Mouse (Mus musculus) left cerebral cortex, postnatal 25 days (tissue): ENCODE data around the gene Fosb. TPM values are rescaled to one million over a fixed set of nuclear protein-coding genes. Genes with fewer than 3 reads are reported as not detected.

Experiments used
- DNase-seq, 2 experiments: peaks; one replicate each; pipeline ENCODE4 v3.0.0; 2022; ENCODE audit warnings: low spot score in 2 of 2, mixed read lengths in 1 of 2
- intact Hi-C: fragments of 180-260 bp; cut with DNase I; formaldehyde crosslinking; loops from one replicate; pipeline ENCODE4 v1.15.1; 2025
- total RNA-seq, 2 experiments: library from RNA; stranded (reverse); gene quantifications; 2 replicates each; pipeline ENCODE4 v1.2.3; 2021

Fosb gene
- total RNA-seq, 2 experiments from 2014 or later: 21.0 to 26.0 TPM

DNA sequence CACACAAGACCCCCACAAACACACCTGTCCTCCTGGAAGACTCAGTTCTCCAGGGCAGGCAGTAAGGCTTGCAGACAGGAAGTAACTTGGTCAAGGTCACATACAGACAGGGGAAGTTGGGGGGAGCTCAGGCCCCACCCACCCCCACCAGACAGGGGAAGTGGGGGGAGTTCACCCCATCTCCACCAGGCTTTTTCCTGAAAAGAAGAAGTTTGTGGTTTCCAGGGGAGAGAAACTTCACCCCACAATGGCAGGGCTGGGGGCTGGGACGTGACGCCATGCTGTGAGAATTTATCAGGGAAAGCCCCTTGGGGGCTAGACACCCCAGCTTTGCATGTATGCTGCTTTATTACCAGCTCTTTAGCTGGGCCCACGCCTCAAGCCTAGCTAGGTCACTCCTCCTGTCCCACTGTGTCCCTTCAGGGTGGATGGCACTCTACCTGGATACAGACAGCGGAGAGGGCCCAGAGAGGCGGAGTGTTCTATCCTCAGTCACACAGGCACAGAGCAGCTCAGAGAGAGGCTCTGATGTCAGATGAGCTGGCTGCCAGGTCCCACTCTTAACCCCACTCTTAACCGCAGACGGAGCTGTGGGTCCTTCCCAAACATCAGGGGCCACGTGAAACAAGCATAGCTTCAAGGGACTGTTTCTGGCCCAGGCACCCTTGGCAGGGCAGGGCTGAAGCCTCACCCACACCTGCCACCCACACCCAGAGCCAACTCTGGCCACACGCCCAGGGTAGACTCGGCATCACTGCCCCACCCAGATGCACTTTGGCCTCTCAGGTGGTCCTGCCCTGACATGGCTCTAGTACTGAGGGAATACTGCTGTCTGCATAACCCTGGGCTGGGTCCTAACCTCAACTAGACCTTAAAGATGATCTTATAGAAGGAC lies 43.7 kb downstream of the Fosb start:
- intact Hi-C loops: no loop called here
- peak in 1 of 2 experiments; percentile 44 for DNase-seq

DNA sequence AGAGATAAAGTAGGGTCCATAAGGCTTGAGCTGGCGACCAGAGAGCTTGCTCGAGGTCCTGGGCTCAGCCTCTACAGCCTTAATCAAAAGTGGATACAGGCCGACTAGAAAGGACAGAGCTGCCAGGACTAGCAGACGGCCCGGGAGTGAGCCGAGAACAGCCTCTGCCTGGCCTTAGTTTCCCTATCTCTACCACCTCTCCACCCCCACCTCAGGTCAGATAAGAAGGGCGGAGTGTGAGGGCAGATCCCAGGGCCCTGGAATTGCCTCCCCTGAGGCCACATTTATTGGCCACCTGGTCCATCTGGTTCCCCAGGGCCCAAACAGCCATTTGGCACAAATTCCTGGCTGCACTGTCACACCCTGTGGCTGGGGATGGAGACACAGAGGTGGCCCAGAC lies 44.7 kb downstream of the Fosb start:
- DNase-seq: no peak
- intact Hi-C loops: no loop called here

DNA sequence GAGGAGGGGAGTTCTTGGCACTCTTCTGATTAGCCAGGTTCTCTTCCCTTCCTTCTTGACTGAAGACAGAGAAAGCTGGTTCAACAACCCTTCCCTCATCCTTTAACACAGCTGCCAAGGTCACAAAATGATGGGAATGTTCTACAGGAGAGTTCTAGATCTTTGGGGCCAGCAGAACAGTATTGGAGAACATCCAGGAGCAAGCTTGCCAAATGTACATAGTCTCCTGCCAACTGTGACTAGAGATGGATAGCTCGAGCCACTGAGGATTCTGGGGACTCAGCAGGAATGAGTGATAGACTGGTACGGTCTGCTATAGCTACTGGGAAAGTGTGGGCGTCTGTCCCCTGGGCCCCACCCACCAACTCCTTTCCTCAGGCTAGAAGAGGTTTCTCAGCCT lies 51.5 kb downstream of the Fosb start:
- DNase-seq: peak in 1 of 2 experiments; percentile 20
- intact Hi-C loops: no loop called here

DNA sequence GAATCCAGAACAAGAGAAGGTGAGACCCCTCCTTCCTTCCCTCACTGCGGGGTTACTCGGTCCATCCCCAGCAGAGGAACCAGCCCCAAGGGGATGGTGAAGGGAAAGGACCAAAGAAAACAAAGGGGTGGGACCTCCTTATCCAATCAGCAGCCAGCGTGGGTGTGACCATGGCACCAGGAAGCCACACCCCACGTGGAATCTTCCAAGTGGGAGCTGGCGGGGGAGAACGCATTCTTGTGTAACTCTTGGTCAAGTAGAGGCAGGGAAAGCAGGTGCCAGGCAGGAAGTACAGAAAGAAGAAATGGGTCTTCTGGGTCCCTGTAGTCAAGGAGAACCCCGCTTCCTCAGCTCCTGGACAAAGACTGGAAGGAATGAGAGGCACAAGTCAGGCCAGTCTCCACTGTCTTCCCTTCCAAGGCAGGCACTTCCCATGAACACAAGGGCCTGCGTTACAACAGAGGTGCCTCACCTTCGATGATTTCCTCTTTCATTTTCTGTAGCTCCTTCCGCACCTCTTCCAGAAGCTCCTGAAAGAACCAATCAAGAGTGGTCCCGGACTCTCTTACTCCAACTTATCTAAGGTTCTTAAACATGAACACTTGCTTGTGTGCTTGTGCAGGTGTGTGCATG lies 52.3 kb downstream of the Fosb start:
- peak; percentile 52 to 57 for DNase-seq
- intact Hi-C loops: no loop called here

DNA sequence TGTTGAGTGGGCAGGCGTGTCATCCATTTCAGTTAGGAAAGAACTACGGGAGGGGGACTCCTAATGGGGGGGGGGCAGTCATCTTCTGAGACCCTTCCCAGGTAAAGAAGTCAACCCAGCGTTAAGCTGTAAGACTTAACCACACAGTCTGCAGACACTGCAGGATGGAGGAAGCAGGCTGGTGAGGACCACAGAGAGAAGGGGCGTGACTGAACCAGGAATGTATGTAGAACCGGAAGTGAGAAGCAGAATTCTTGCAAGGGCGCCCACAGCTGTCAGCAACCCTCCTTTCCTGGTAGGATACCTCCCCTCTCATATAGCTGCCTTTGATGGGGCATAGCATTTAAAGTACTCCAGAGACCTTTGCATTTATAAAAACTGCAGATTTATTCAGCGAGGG lies 53.3 kb downstream of the Fosb start:
- DNase-seq: no peak
- intact Hi-C loops: no loop called here

DNA sequence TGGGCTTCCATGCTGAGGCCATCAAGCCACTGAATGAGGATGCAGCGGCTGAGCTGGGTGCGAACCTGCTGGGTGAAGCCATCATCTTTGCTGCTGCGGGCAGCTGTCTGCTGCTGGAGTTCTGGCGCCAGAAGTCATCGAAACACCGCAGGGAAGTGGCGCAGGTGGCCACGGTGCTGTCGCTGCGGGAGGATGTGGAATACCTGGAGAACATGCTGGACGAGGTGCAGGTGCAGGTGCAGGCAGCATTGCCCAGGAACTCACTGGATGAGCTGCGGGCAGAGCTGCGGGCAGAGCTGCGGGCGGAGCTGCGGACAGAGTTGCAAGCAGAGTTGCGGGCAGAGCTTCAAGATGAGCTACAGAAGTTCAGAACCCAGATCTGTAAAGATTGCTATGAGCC lies 54.5 kb downstream of the Fosb start:
- intact Hi-C loops: no loop called here
- no peak for DNase-seq

DNA sequence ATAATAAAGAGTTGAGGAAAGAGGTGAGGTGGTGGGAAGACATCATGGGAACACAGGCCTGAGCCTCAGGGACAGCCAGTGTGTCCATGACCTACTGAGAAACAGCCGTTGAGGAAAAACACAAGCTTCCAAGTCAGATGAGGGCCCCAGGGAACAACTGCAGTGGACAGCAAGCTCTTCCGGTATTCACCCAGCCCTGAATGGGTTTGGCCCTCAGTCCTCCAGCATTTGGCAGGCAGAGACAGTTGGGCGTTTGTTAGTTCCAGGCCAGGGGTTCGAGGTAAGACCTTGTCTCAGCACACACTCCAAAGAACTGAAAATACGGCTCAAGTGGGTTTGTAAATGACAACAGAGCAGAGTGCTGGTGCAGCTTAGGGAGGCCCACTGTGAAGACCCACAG lies 56.4 kb downstream of the Fosb start:
- DNase-seq: no peak
- intact Hi-C loops: no loop called here

Other genes with a start within 250 kb of the Fosb start
- 100 to 1,000 TPM; 138 to 142 TPM for gene Dmwd, start 233.8 kb downstream of the Fosb start, total RNA-seq
- 10 to 100 TPM; 25.0 to 37.5 TPM for gene Dmpk, start 226.2 kb downstream of the Fosb start, total RNA-seq
- gene Six5, start 215.5 kb downstream of the Fosb start, total RNA-seq: 1 to 10 TPM; 1.6 to 2.2 TPM
- gene Gm4969, start 191.7 kb downstream of the Fosb start, total RNA-seq: under 1 TPM; 0.25 to 0.32 TPM
- 10 to 100 TPM; 12.5 to 14.4 TPM for gene Fbxo46, start 190.2 kb downstream of the Fosb start, total RNA-seq
- 10 to 100 TPM; 15.5 to 16.0 TPM for gene Qpctl, start 160.8 kb downstream of the Fosb start, total RNA-seq
- 10 to 100 TPM; 72.8 to 77.5 TPM for gene Snrpd2, start 160.3 kb downstream of the Fosb start, total RNA-seq
- 1 to 10 TPM; 1.1 to 1.5 TPM for gene Gipr, start 143.9 kb downstream of the Fosb start, total RNA-seq
- 100 to 1,000 TPM; 125 to 133 TPM for gene Eml2, start 133.6 kb downstream of the Fosb start, total RNA-seq
- 1 to 10 TPM; 3.7 to 4.3 TPM for gene Gpr4, start 97.5 kb downstream of the Fosb start, total RNA-seq
- 10 to 100 TPM; 46.6 to 47.3 TPM for gene Opa3, start 81.7 kb downstream of the Fosb start, total RNA-seq
- 10 to 100 TPM; 13.1 to 14.3 TPM for gene Vasp, start 38.2 kb downstream of the Fosb start, total RNA-seq
- gene Ppm1n, start 30.0 kb downstream of the Fosb start, total RNA-seq: under 1 TPM in 1 of 2 experiments, not detected in 1; 0.55 TPM
- gene Rtn2, start 27.4 kb downstream of the Fosb start, total RNA-seq: 100 to 1,000 TPM; 112 TPM
- gene Ercc1, start 34.7 kb upstream of the Fosb start, total RNA-seq: 10 to 100 TPM; 34.1 to 40.5 TPM
- 10 to 100 TPM; 16.6 to 20.0 TPM for gene Cd3eap, start 49.4 kb upstream of the Fosb start, total RNA-seq
- gene Ppp1r13l, start 49.7 kb upstream of the Fosb start, total RNA-seq: 1 to 10 TPM; 5.4 to 9.9 TPM
- gene Ercc2, start 72.0 kb upstream of the Fosb start, total RNA-seq: 10 to 100 TPM; 31.9 to 32.3 TPM
- gene Klc3, start 94.1 kb upstream of the Fosb start, total RNA-seq: 1 to 10 TPM; 1.8 to 2.4 TPM
- not detected for gene Ckm, start 94.7 kb upstream of the Fosb start, total RNA-seq
- 10 to 100 TPM; 76.2 to 78.6 TPM for gene Mark4, start 148.8 kb upstream of the Fosb start, total RNA-seq
- under 1 TPM; 0.18 to 0.64 TPM for gene Exoc3l2, start 153.3 kb upstream of the Fosb start, total RNA-seq
- gene Bloc1s3, start 198.3 kb upstream of the Fosb start, total RNA-seq: 1 to 10 TPM; 6.7 to 7.4 TPM
- 10 to 100 TPM; 18.4 to 18.8 TPM for gene Trappc6a, start 198.3 kb upstream of the Fosb start, total RNA-seq
- gene Nkpd1, start 207.8 kb upstream of the Fosb start, total RNA-seq: under 1 TPM; 0.64 to 0.87 TPM